Mouse (Mus musculus): ENCODE data around the gene Hrk.

DNA sequence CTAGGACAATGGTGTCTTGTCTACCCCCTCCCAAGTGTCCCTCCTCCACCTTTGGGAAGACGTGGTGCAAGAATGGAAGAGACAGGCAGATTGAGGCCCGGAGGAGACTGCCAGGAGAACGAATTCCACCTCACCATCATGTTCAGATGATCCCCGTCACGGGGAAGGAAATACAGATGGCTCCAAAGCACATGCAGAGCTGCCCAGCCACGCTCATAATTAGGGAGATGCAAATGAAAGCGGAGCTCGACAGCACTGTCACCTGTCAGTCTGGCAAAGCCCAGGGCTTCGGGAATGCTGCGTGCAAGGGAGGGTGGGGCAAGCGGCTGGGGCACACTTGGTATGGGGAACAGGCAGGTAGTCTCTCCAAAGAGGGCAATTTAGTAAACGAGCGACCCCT, 33.0 kb downstream of the Hrk start:
- TF ChIP-seq MAX (IDR thresholded peaks at IDR 0.05; ENCODE audit: low read depth) = no peak
- no peak for TF ChIP-seq POLR2A (IDR thresholded peaks at IDR 0.05; ENCODE audit: insufficient read length, low read depth)
- no peak for TF ChIP-seq USF1 (IDR thresholded peaks at IDR 0.05; ENCODE audit: low read depth)
- no peak for TF ChIP-seq MYOD1 (IDR thresholded peaks at IDR 0.05; ENCODE audit: control insufficient read depth in 1 of 3, insufficient read length in 2 of 3, low read depth in 2 of 3)
- TF ChIP-seq E2F4 (IDR thresholded peaks at IDR 0.05; ENCODE audit: insufficient read depth) = no peak
- TF ChIP-seq REST (IDR thresholded peaks at IDR 0.05; ENCODE audit: insufficient read depth, insufficient read length) = no peak
- no peak for TF ChIP-seq CEBPB (IDR thresholded peaks at IDR 0.05; ENCODE audit: insufficient read depth, poor library complexity, severe bottlenecking)
- no peak for TF ChIP-seq MYOG (IDR thresholded peaks at IDR 0.05; ENCODE audit: control insufficient read depth in 1 of 3, insufficient read depth in 1 of 3, insufficient read length in 2 of 3, low read depth in 2 of 3)
- TF ChIP-seq SRF (IDR thresholded peaks at IDR 0.05; ENCODE audit: control insufficient read depth, insufficient read length, low read depth) = no peak
- no peak for TF ChIP-seq TCF3 (IDR thresholded peaks at IDR 0.05; ENCODE audit: insufficient read length, low read depth)
- TF ChIP-seq TCF12 (IDR thresholded peaks at IDR 0.05; ENCODE audit: insufficient read depth, poor library complexity, severe bottlenecking) = no peak
- no peak for TF ChIP-seq POLR2AphosphoS2 (IDR thresholded peaks at IDR 0.05; ENCODE audit: insufficient read length, low read depth)
